Mouse (Mus musculus) lung, embryonic 16.5 days (tissue): ENCODE results near the gene Foxn3. TPM values are rescaled to one million over a fixed set of nuclear protein-coding genes. Genes with fewer than 3 reads are reported as not detected.

Experiments used
- ATAC-seq: fragments of 200-750 bp; cut with Nextera tagmentation; 2 replicates; pipeline ENCODE4 v1.8.0; 2017; ENCODE audit warnings: low read depth, mild to moderate bottlenecking, moderate library complexity
- H3K27ac ChIP-seq: fragments of 300-500 bp; sonication (generic); 2 replicates; pipeline ENCODE4 v1.5.1; 2014; ENCODE audit warnings: mild to moderate bottlenecking, control low read depth, low read length
- H3K27me3 ChIP-seq: fragments of 300-500 bp; sonication (generic); 2 replicates; pipeline ENCODE4 v1.6.1; 2014; ENCODE audit warnings: low read depth, low read length, mixed read lengths; ENCODE audit not compliant: control insufficient read depth, insufficient read depth
- H3K36me3 ChIP-seq: fragments of 300-500 bp; sonication (generic); 2 replicates; pipeline ENCODE4 v1.6.1; 2014; ENCODE audit warnings: low read length; ENCODE audit not compliant: control insufficient read depth, insufficient read depth
- H3K4me1 ChIP-seq: fragments of 300-500 bp; sonication (generic); replicated peaks from 2 replicates; pipeline ENCODE4 v1.6.1; 2014; ENCODE audit warnings: low read length, mixed read lengths; ENCODE audit not compliant: control insufficient read depth, insufficient read depth
- H3K4me2 ChIP-seq: fragments of 300-500 bp; sonication (generic); 2 replicates; pipeline ENCODE4 v1.6.1; 2014; ENCODE audit warnings: low read depth, low read length, control low read depth
- H3K4me3 ChIP-seq: fragments of 300-500 bp; sonication (generic); 2 replicates; pipeline ENCODE4 v1.5.1; 2014; ENCODE audit warnings: mild to moderate bottlenecking, low read length, control low read depth
- H3K9ac ChIP-seq: fragments of 300-500 bp; sonication (generic); 2 replicates; pipeline ENCODE4 v1.6.1; 2014; ENCODE audit warnings: low read length, control low read depth
- H3K9me3 ChIP-seq: fragments of 300-500 bp; sonication (generic); 2 replicates; pipeline ENCODE4 v1.6.1; 2016; ENCODE audit warnings: low read length; ENCODE audit not compliant: control insufficient read depth
- WGBS: fragments of 180-500 bp; shearing (Covaris S2); extraction: QIAGEN DNeasy Blood & Tissue Kit; methylation state at CpG from one replicate; pipeline ENCODE4 v1.1.7; 2014; 5-methylcytosine and 5-hydroxymethylcytosine counted together
- polyA plus RNA-seq: library from polyadenylated mRNA; unstranded; fragments of >200 nt; fragmentation: Nextera tagmentation; extraction: Ambion mirVana; gene quantifications from 2 replicates; pipeline ENCODE4 v1.2.1, GENCODE M21; 2015

Gene Foxn3
- polyA plus RNA-seq, 1 experiment from 2014 or later: 60.8 TPM

DNA sequence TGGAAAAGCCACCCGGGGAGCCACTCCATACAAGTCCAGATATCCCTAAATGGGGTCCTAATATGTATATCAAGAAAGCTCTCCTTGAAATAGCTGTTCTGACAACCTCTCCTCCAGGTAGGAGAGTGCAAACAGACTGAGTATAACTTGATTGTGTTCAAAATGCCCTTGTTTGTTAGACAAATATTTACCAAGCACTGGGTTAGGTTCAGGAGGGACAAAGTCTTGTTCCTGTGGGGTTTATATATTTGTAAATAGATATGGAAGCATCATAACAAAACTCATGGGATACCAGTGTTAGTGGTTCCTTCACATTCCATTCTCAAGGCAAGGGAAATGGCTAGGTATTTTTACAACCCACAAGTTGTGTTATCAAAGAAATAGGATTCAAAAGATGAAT lies 166.9 kb downstream of the Foxn3 start:
- WGBS: 83% methylated on average over 1 of the region's 1 CpGs

GRCm38 (mm10) chr12:99395082-99395481 lies 168.3 kb downstream of the Foxn3 start:
- H3K9ac ChIP-seq: no peak overlapping the region
- no peaks in the 10 kb centered on the region for H3K27me3 ChIP-seq
- no peaks in the 10 kb centered on the region for H3K36me3 ChIP-seq
- no peak overlapping the region for H3K4me2 ChIP-seq
- H3K4me1 ChIP-seq: peaks cover 6% of the 10 kb centered on the region
- WGBS: 71% methylated on average over 3 of the region's 3 CpGs
- H3K4me3 ChIP-seq: no peak overlapping the region
- no peak overlapping the region for H3K27ac ChIP-seq
- no peaks in the 10 kb centered on the region for H3K9me3 ChIP-seq
- ATAC-seq: no peak

More for the DNA sequence above, 166.9 kb downstream of the Foxn3 start:
- Histone ChIP-seq H3K4me1 (peaks cover under 1% of the 10 kb centered on the region; the same call in 1 of the 2 replicates), H3K27ac (no peak overlapping the region), H3K4me3 (no peak overlapping the region), H3K9me3 (no peaks in the 10 kb centered on the region), H3K27me3 (no peaks in the 10 kb centered on the region), H3K36me3 (no peaks in the 10 kb centered on the region), H3K4me2 (no peak overlapping the region), H3K9ac (no peak overlapping the region)
- no peak for ATAC-seq

DNA sequence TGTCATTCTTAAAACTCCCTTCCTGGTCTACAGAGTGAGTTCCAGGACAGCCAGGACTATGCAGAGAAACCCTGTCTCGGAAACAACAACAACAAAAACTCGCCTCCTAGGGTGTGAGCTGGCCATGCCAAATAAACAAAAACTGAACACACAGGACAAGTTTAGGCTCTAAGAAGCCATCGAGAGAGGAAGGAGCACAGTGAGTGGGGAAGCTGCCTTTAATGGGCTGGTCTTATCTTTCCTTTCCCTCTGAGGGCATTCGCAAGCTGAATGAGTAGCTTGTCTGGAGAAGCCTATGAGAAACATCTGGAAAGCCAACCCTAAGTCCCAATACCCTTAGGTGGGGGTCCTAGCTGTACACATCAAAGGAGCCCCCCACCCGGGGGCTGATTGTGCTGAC lies 168.7 kb downstream of the Foxn3 start:
- no peak overlapping the region for H3K9ac ChIP-seq
- 59% methylated on average over 5 of the region's 5 CpGs for WGBS
- H3K4me2 ChIP-seq: no peak overlapping the region
- H3K27me3 ChIP-seq: no peaks in the 10 kb centered on the region
- ATAC-seq: no peak
- no peak overlapping the region for H3K4me3 ChIP-seq
- no peak overlapping the region for H3K27ac ChIP-seq
- H3K9me3 ChIP-seq: no peaks in the 10 kb centered on the region
- no peaks in the 10 kb centered on the region for H3K36me3 ChIP-seq
- peaks cover 6% of the 10 kb centered on the region for H3K4me1 ChIP-seq

DNA sequence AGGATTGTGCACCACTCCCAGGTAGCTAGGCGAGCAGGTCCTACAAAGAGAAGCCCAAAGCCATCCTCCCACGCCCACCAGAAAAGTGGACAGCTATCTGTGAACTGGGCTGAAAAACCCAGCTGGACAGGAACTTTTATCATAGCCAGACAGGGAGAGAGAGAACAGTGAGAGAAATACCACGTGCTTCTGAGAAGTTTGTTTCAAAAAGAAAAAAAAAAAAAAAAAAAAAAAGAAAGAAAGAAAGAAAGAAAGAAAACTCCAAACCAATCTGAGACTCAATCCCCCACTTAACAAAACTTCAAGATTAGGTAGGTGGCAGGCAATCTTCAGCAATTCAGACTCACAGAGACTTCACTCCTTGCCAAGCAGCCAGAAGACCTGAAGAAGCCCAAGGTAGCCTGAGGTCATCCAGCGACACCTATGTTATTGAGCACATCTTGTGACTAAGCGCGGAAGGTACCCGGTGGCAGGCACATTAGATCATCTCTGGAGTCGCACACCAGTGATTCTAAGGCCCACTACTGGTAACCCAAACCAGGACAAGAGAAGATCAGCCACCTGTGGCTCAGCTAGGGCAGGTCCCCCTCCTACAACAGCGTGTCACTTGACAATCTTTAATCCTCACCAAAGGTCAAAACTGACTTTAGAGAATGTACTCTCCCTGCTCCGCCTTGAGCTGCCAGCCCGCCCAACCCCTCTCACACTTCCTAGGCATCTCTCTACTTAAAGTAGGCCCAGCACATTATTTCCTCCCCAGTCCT lies 169.3 kb downstream of the Foxn3 start:
- Histone ChIP-seq H3K4me2 (peak overlapping the region; percentile 80), H3K9ac (peak overlapping the region; percentile 88), H3K4me3 (peak overlapping the region; percentile 85), H3K27me3 (no peaks in the 10 kb centered on the region), H3K36me3 (no peaks in the 10 kb centered on the region), H3K4me1 (peaks cover 6% of the 10 kb centered on the region), H3K9me3 (no peaks in the 10 kb centered on the region), H3K27ac (no peak overlapping the region; the same call in 1 of the 2 replicates)
- ATAC-seq: no peak
- 46% methylated on average over 11 of the region's 11 CpGs for WGBS

DNA sequence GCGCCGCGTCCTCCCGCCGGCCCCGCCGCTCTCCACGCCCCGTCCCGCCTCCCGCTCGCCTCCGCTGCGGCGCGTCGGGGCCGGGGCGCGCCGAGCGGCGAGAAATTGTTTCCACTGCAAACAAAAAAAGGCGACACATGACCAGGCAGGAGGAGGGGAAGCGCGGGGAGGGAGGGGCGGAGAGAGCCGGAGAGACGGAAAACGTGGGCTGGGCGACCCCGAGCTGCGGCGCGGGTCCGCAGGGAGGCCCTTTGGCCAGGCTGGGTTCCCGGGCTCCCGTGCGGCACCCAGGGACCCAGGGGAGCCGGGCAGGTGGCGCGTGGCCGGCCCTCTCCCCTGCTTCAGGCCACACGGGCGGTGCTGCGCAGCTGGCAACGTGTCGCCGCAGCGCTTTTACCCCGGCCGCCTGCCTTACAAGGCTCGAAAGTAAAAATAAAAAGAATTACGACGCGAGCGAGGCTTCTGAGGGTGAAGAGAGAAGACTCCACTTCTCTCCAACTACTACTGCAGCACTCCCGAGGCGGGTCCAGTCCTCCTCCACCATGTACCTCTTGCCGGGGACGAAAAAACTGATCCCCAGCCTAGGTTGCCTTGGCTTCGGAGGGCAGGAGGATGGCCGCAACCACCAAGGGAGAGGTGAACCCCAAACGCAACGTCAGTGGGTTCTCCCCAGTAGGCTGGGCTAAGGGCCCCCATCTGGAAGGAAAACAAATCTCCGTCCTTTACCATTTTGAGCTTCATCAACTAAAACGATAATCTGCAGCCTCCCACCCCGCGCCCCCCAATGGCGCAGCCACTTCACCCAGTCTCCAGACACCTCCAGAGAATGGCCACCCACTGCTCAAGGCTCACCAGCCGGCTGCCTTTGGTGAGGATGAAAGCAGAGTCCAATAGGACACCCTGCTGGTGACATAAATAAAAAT lies 170.2 kb downstream of the Foxn3 start:
- under 1% methylated on average over 55 of the region's 71 CpGs for WGBS
- Histone ChIP-seq H3K36me3 (0 out of 2 replicates have a peak, but pooled peaks cover 3% of the 10 kb centered on the region), H3K27me3 (no peaks in the 10 kb centered on the region), H3K9me3 (no peaks in the 10 kb centered on the region), H3K27ac (peak overlapping the region; percentile 91), H3K4me3 (peak overlapping the region; percentile 85), H3K9ac (peak overlapping the region; percentile 88), H3K4me1 (peaks cover 6% of the 10 kb centered on the region), H3K4me2 (peak overlapping the region; percentile 80)
- ATAC-seq: peak; percentile 87

- Histone ChIP-seq H3K4me1 (peaks cover 6% of the 10 kb centered on the region), H3K4me3 (peak overlapping the region; percentile 85), H3K27me3 (no peaks in the 10 kb centered on the region), H3K4me2 (peak overlapping the region; percentile 80), H3K9me3 (no peaks in the 10 kb centered on the region), H3K36me3 (peaks cover 8% of the 10 kb centered on the region; the same call in 1 of the 2 replicates), H3K9ac (peak overlapping the region; percentile 88), H3K27ac (peak overlapping the region; percentile 91)
- peak; percentile 91 for ATAC-seq
- WGBS: under 1% methylated on average over 86 of the region's 87 CpGs
Observed at GRCm38 (mm10) chr12:99391942-99392880, 171.2 kb downstream of the Foxn3 start.

DNA sequence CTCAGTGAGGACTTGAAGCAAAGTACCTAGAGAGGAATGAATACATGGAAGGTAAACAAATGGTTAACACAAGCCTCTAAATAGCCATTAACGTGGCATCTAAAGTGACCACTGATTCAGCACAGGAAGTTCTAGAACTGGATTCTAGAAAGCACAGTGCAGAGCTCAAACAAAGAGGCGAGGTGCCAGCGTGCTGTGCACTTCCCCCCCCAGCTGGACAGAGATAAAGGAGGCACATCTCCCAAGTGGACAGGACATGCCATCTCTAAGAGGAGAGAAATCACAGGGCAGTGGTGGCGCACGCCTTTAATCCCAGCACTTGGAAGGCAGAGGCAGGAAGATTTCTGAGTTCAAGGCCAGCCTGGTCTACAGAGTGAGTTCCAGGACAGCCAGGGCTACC lies 173.0 kb downstream of the Foxn3 start:
- Histone ChIP-seq H3K4me3 (no peak overlapping the region), H3K9ac (no peak overlapping the region), H3K27me3 (no peaks in the 10 kb centered on the region), H3K36me3 (peaks cover 8% of the 10 kb centered on the region; the same call in 1 of the 2 replicates), H3K9me3 (no peaks in the 10 kb centered on the region), H3K27ac (no peak overlapping the region), H3K4me1 (peaks cover 6% of the 10 kb centered on the region), H3K4me2 (no peak overlapping the region)
- ATAC-seq: no peak
- 70% methylated on average over 5 of the region's 5 CpGs for WGBS

- no peaks in the 10 kb centered on the region for H3K27me3 ChIP-seq
- H3K4me3 ChIP-seq: no peak overlapping the region
- WGBS: 86% methylated on average over 7 of the region's 7 CpGs
- H3K4me1 ChIP-seq: peaks cover 6% of the 10 kb centered on the region
- peaks cover 8% of the 10 kb centered on the region; the same call in 1 of the 2 replicates for H3K36me3 ChIP-seq
- no peak for ATAC-seq
- no peaks in the 10 kb centered on the region for H3K9me3 ChIP-seq
- no peak overlapping the region for H3K4me2 ChIP-seq
- no peak overlapping the region for H3K27ac ChIP-seq
- H3K9ac ChIP-seq: no peak overlapping the region
Observed at GRCm38 (mm10) chr12:99389244-99389643, 174.1 kb downstream of the Foxn3 start.
